Mouse (Mus musculus) thymus, adult 2 months (tissue): ENCODE data around the gene Unc80. TPM values are rescaled to one million over a fixed set of nuclear protein-coding genes. Genes with fewer than 3 reads are reported as not detected.
A peak's percentile ranks its signal among the peaks of the same experiment; 100 is the strongest.
"Not testable (repeated sequence)": the region's sequence is repeated elsewhere in the genome, so short reads cannot be mapped to it uniquely, and the experiment has no call there.

ENCODE experiments used
- DNase-seq: peaks from one replicate; pipeline ENCODE4 v3.0.0; 2021
- H3K27ac ChIP-seq: fragments of 200-500 bp; 2 replicates; pipeline ENCODE4 v1.5.1; 2012; ENCODE audit warnings: low read length, control low read depth; ENCODE audit not compliant: control insufficient read depth, insufficient read depth
- H3K27me3 ChIP-seq: fragments of 200-500 bp; 2 replicates; pipeline ENCODE4 v1.6.1; 2012; ENCODE audit warnings: mild to moderate bottlenecking, low read length, moderate library complexity, mixed read lengths; ENCODE audit not compliant: control insufficient read depth, insufficient read depth
- H3K36me3 ChIP-seq: fragments of 200-500 bp; 2 replicates; pipeline ENCODE4 v1.6.1; 2012; ENCODE audit warnings: mild to moderate bottlenecking, low read length, moderate library complexity; ENCODE audit not compliant: control insufficient read depth, insufficient read depth
- H3K4me1 ChIP-seq: fragments of 200-500 bp; replicated peaks from 2 replicates; pipeline ENCODE4 v1.6.1; 2012; ENCODE audit warnings: low read length; ENCODE audit not compliant: control insufficient read depth, insufficient read depth
- H3K4me3 ChIP-seq: fragments of 200-500 bp; 2 replicates; pipeline ENCODE4 v1.5.1; 2012; ENCODE audit warnings: mild to moderate bottlenecking, low read length, control low read depth, moderate library complexity; ENCODE audit not compliant: control insufficient read depth, insufficient read depth
- CTCF ChIP-seq: fragments of 200-500 bp; IDR thresholded peaks from 2 replicates; pipeline ENCODE4 v1.5.1; 2012; ENCODE audit warnings: mild to moderate bottlenecking, control low read depth, low read length, moderate library complexity, borderline replicate concordance; ENCODE audit not compliant: control insufficient read depth, poor library complexity, insufficient read depth; ENCODE audit errors: extremely low read depth
- POLR2A ChIP-seq: fragments of 200-500 bp; IDR thresholded peaks from 2 replicates; pipeline ENCODE4 v1.6.1; 2012; ENCODE audit warnings: mild to moderate bottlenecking, low read length, control low read depth, moderate library complexity; ENCODE audit not compliant: control insufficient read depth, poor library complexity, insufficient read depth; ENCODE audit errors: extremely low read depth
- WGBS: fragments of 180-500 bp; shearing (Covaris S2); methylation state at CpG from one replicate; pipeline ENCODE4 v1.1.7; 2018; 5-methylcytosine and 5-hydroxymethylcytosine counted together
- polyA plus RNA-seq: library from polyadenylated mRNA; depleted of rRNA; stranded (reverse); fragments of >200 nt; gene quantifications from 2 replicates; pipeline ENCODE4 v1.2.3, GENCODE M21; 2012

Unc80 gene
- polyA plus RNA-seq, 1 experiment = 0.07 TPM

DNA sequence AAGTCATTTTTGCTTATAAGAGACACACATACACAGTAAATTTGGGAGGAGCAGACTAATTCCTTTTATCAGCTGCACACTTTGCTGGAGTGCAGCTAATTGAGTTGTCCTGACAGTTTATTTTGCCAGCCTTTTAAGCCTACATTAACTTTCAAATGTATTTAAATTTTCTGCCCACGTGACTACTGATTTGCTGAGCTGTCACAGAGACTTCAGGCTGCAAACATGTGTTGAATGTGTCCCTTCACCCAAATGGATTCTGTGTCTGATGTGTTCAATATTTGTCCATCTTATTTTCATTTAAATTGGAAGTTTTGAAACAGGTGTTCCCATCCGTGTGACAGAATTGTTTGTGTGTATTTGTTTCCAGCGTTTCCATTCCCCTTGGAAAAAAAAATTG lies 223.6 kb downstream of the Unc80 start:
- Histone ChIP-seq H3K27me3 (no peaks in the 10 kb centered on the region), H3K36me3 (no peaks in the 10 kb centered on the region), H3K4me1 (no peaks in the 10 kb centered on the region; the same call in 1 of the 2 replicates), H3K4me3 (no peak overlapping the region), H3K27ac (no peak overlapping the region)
- 92% methylated on average over 3 of the region's 3 CpGs for WGBS
- no peak for TF ChIP-seq CTCF
- no peak for DNase-seq

DNA sequence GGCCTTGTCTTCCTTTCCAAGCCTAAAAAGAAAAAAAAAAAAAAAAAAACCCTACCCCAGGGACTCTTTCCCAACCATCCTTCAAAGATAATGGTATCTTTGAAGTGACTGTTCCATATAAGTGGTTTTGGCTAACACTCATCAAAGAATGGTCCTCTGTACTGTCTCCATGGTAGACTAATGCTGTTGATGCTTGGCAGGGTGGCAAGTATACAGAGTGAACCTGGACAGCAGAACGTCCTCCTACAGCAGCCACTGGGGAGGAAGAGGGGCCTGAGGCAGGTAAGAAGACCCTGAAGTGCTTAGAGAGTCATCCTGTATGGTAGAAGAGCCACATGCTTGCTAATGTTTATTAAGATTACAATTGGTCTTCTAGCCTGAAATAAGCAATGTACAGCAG lies 224.1 kb downstream of the Unc80 start:
- no peaks in the 10 kb centered on the region for H3K27me3 ChIP-seq
- WGBS = 94% methylated on average over 1 of the region's 1 CpGs

DNA sequence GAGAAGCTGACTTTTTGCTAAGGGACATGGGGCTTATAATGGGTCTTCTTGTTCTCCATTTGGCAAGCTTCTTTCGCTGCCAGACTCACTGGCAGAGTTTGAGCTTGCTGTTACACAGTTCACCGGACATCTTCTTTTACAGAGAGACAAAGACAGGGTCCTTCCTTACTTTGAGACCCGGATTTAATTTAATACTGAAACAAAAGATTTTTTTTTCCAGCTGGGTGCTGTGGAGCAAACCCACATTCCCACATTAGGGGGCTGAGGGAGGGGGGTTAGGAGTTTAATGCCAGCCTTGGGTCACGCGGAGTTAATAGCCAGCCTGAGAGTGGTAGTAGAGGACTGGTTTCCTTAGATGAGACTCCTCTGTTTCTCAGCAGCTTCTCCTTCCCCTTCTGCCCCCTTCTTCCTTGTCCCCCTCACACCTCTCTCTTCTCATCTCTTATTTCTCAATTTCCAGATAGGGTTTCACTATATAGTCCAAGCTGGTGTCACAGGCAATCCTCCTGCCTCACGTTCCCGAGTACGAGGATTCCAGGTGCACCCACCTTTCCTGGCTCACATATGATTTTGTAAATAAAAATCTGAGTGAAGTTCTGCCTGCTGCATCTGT lies 224.7 kb downstream of the Unc80 start:
- WGBS = 93% methylated on average over 8 of the region's 8 CpGs
- Histone ChIP-seq H3K4me3 (no peak overlapping the region), H3K36me3 (no peaks in the 10 kb centered on the region), H3K27ac (no peak overlapping the region), H3K27me3 (no peaks in the 10 kb centered on the region), H3K4me1 (no peaks in the 10 kb centered on the region; the same call in 1 of the 2 replicates)
- TF ChIP-seq CTCF = no peak
- TF ChIP-seq POLR2A = no peak
- DNase-seq = no peak

More for the DNA sequence above, 224.1 kb downstream of the Unc80 start:
- TF ChIP-seq CTCF = no peak
- TF ChIP-seq POLR2A = no peak
- Histone ChIP-seq H3K4me1 (no peaks in the 10 kb centered on the region; the same call in 1 of the 2 replicates), H3K4me3 (no peak overlapping the region), H3K36me3 (no peaks in the 10 kb centered on the region), H3K27ac (no peak overlapping the region)
- DNase-seq = no peak

DNA sequence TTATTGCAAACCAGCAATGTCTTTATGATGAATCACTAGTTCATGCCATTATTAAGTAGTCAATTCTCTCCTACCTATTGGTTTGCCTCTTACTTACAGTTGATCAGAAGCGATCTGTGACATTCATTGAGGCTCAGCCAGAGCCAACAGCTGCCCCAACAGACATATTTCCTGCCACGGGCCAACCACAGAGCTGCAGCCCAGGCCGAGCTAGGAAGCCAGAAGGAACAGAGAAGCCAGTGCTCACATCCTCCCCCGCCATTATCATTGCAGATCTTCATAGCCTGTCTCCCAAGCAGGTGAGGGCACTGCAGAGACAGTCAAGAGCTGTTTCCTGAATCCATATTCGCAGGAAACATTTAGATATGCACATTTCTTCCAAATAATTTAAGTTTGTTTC lies 226.1 kb downstream of the Unc80 start:
- WGBS = 7% methylated on average over 5 of the region's 5 CpGs
- no peaks in the 10 kb centered on the region for H3K27me3 ChIP-seq
- no peak overlapping the region for H3K27ac ChIP-seq
- TF ChIP-seq CTCF (no peak), POLR2A (no peak)
- H3K4me1 ChIP-seq = no peaks in the 10 kb centered on the region; the same call in 1 of the 2 replicates
- DNase-seq = peak; percentile 7
- no peak overlapping the region for H3K4me3 ChIP-seq
- H3K36me3 ChIP-seq = no peaks in the 10 kb centered on the region

DNA sequence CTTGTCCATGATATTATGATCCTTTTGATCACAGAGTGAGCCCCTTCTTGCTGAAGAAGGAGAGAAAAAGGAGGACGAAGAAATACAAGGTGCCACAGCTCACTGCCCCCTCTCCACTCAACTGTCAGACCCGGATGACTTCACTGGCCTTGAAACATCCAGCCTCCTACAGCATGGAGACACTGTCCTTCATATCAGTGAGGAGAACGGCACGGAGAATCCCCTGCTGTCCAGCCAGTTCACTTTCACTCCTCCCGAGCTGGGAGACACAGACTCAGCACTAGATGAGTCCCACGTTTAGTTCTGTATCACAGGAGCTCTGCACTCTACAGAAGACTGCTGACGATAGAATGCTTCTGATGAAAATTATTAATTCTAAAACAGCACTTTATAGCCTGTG lies 227.1 kb downstream of the Unc80 start:
- no peak for DNase-seq
- no peak for TF ChIP-seq POLR2A
- no peak for TF ChIP-seq CTCF
- H3K4me1 ChIP-seq = no peaks in the 10 kb centered on the region; the same call in 1 of the 2 replicates
- no peak overlapping the region for H3K4me3 ChIP-seq
- H3K27ac ChIP-seq = no peak overlapping the region
- H3K27me3 ChIP-seq = no peaks in the 10 kb centered on the region
- H3K36me3 ChIP-seq = no peaks in the 10 kb centered on the region
- WGBS = 94% methylated on average over 7 of the region's 7 CpGs

DNA sequence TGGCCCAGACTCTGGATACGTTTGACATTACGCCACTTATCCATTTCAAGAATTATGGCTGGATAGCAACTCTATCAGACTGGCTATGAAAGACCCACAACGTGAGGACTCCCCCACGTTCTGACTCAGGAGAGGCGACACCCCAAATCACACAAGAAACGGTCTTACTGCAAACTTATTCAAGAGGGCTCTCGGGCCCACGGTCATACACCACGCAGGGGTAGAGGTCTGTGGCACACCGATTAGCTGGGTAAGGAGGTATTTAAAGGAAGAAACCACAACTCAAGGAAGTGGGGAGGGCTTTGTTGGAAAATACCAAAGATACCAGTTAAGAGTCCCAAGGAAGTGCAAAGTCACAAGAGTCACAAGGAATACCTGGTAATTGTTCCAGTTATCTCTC lies 231.5 kb downstream of the Unc80 start:
- not testable (repeated sequence) for H3K27me3 ChIP-seq, H3K36me3 ChIP-seq
- 97% methylated on average over 10 of the region's 10 CpGs for WGBS

DNA sequence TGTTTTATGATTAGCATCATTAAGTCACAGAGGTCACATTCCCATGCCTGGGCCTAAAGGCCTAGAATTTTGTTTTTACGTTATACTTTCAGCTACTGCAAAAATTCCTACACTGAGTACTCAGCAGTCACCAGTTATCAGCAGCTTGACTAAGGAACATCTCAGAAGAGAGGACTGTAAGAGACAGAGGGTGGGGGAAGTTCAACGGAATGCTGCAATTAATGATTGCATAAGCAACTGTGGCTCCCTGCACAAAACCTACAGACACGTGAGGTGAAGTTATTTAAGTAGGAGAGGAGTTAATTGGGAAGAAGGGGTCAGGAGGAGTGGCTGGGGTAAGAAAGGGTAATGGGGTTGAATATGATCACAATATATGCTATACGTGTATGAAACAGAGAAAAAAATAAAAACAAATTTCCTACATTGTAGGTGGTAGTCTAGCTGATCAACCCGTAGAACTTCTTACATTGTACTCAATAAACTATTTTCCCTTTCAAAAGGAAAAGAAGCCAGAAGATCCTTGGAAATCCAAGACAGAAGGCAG lies 232.1 kb downstream of the Unc80 start:
- DNase-seq = no peak
- no peak overlapping the region for H3K4me3 ChIP-seq
- TF ChIP-seq POLR2A (no peak), CTCF (no peak)
- H3K27me3 ChIP-seq = no peaks in the 10 kb centered on the region
- H3K4me1 ChIP-seq = peaks cover 4% of the 10 kb centered on the region; the same call in 1 of the 2 replicates
- WGBS = 77% methylated on average over 5 of the region's 5 CpGs
- peaks cover 5% of the 10 kb centered on the region; the same call in 1 of the 2 replicates for H3K36me3 ChIP-seq
- no peak overlapping the region for H3K27ac ChIP-seq

More for the DNA sequence above, 231.5 kb downstream of the Unc80 start:
- not testable (repeated sequence) for H3K4me1 ChIP-seq, DNase-seq, H3K4me3 ChIP-seq, H3K27ac ChIP-seq
